Mouse (Mus musculus) bone marrow, adult 2 months (tissue): ENCODE results near the gene Fbxo31.
"Not testable (repeated sequence)": the region's sequence is repeated elsewhere in the genome, so short reads cannot be mapped to it uniquely, and the experiment has no call there.

Experiments
- CTCF ChIP-seq: fragments of 200-500 bp; IDR thresholded peaks from 2 replicates; pipeline ENCODE4 v1.5.1; 2011; ENCODE audit warnings: low read length, control low read depth; ENCODE audit not compliant: control insufficient read depth, insufficient read depth
- POLR2A ChIP-seq: fragments of 200-500 bp; IDR thresholded peaks from 2 replicates; pipeline ENCODE4 v1.6.1; 2011; ENCODE audit warnings: low read depth, mild to moderate bottlenecking, control low read depth, low read length, borderline replicate concordance; ENCODE audit not compliant: control insufficient read depth

- TF ChIP-seq CTCF, POLR2A: not testable (repeated sequence)
These were observed 18.9 kb upstream of the Fbxo31 start for GRCm38 (mm10) chr8:121597492-121597891.
